Mouse (Mus musculus) neural tube, embryonic 11.5 days (tissue): Measurements from ENCODE around the gene Kank3. TPM values are rescaled to one million over a fixed set of nuclear protein-coding genes. Genes with fewer than 3 reads are reported as not detected.

ENCODE experiments used
- ATAC-seq: fragments of 200-750 bp; cut with Nextera tagmentation; 2 replicates; pipeline ENCODE4 v1.8.0; 2017; ENCODE audit warnings: moderate number of reproducible peaks, mild to moderate bottlenecking, moderate TSS enrichment, moderate library complexity; ENCODE audit not compliant: insufficient read depth, low FRiP score, low TSS enrichment
- DNase-seq: peaks from one replicate; pipeline ENCODE4 v3.0.0-alpha.2; 2015; ENCODE audit warnings: low spot score
- H3K27ac ChIP-seq: fragments of 300-500 bp; sonication (generic); 2 replicates; pipeline ENCODE4 v1.5.1; 2014; ENCODE audit warnings: low read depth, mild to moderate bottlenecking, low read length
- H3K27me3 ChIP-seq: fragments of 300-500 bp; sonication (generic); 2 replicates; pipeline ENCODE4 v1.6.1; 2014; ENCODE audit warnings: mild to moderate bottlenecking, low read length, mixed read lengths; ENCODE audit not compliant: control insufficient read depth, insufficient read depth
- H3K36me3 ChIP-seq: fragments of 300-500 bp; sonication (generic); 2 replicates; pipeline ENCODE4 v1.6.1; 2014; ENCODE audit warnings: mild to moderate bottlenecking, low read length, moderate library complexity, mixed read lengths; ENCODE audit not compliant: control insufficient read depth, insufficient read depth
- H3K4me1 ChIP-seq: fragments of 300-500 bp; sonication (generic); 2 replicates; pipeline ENCODE4 v1.6.1; 2014; ENCODE audit warnings: low read length, mixed read lengths; ENCODE audit not compliant: control insufficient read depth, insufficient read depth
- H3K4me2 ChIP-seq: fragments of 300-500 bp; sonication (generic); 2 replicates; pipeline ENCODE4 v1.6.1; 2014; ENCODE audit warnings: low read depth, mild to moderate bottlenecking, moderate library complexity
- H3K4me3 ChIP-seq: fragments of 300-500 bp; sonication (generic); 2 replicates; pipeline ENCODE4 v1.5.1; 2014; ENCODE audit warnings: low read depth, low read length
- H3K9ac ChIP-seq: fragments of 300-500 bp; sonication (generic); 2 replicates; pipeline ENCODE4 v1.6.1; 2014; ENCODE audit warnings: mild to moderate bottlenecking, low read length
- H3K9me3 ChIP-seq: fragments of 300-500 bp; sonication (generic); 2 replicates; pipeline ENCODE4 v1.6.1; 2016; ENCODE audit warnings: low read length; ENCODE audit not compliant: control insufficient read depth
- WGBS: fragments of 180-500 bp; shearing (Covaris S2); extraction: QIAGEN DNeasy Blood & Tissue Kit; methylation state at CpG from one replicate; pipeline ENCODE4 v1.1.7; 2014; 5-methylcytosine and 5-hydroxymethylcytosine counted together
- polyA plus RNA-seq: library from polyadenylated mRNA; unstranded; fragments of >200 nt; fragmentation: Nextera tagmentation; extraction: Ambion mirVana; gene quantifications from 2 replicates; pipeline ENCODE4 v1.2.1, GENCODE M21; 2014

The Kank3 gene
- polyA plus RNA-seq, 1 experiment from 2014 or later: 23.5 TPM

- no peak overlapping the region for H3K4me3 ChIP-seq
- H3K36me3 ChIP-seq: peaks cover 1% of the 10 kb centered on the region; the same call in 1 of the 2 replicates
- no peak for ATAC-seq
- no peak for DNase-seq
- H3K4me2 ChIP-seq: no peak overlapping the region
- H3K4me1 ChIP-seq: peaks cover 7% of the 10 kb centered on the region; the same call in 1 of the 2 replicates
- WGBS: 83% methylated on average over 5 of the region's 5 CpGs
- no peak overlapping the region for H3K9ac ChIP-seq
- no peaks in the 10 kb centered on the region for H3K27me3 ChIP-seq
- 0 out of 2 replicates have a peak overlapping the region, but pooled peaks have one; percentile 7 for H3K27ac ChIP-seq
- H3K9me3 ChIP-seq: no peaks in the 10 kb centered on the region
These were observed 30.4 kb upstream of the Kank3 start for GRCm38 (mm10) chr17:33779967-33780295.

DNA sequence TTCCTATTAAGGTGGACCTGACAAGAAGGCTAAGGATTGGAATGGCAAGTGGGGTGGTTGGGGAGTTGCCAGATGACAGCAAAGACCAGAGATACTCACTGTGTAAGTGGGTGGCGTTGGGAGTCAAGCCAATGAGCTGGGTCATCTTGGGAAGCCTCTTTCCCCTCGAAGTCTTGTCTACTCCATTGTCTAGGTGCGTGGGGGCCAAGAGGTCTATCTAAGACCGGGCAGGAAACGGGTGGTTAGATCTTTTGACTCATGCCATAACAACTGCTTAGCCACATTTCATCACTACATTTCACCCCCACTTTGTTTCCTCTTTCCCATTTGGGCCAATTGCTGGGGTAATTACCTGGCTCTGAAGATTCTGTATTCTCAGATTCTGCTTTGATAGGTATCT, 29.9 kb upstream of the Kank3 start:
- Histone ChIP-seq H3K9me3 (no peaks in the 10 kb centered on the region), H3K27ac (no peak overlapping the region), H3K4me3 (no peak overlapping the region), H3K4me1 (peaks cover 7% of the 10 kb centered on the region; the same call in 1 of the 2 replicates), H3K36me3 (no peaks in the 10 kb centered on the region; the same call in 1 of the 2 replicates), H3K27me3 (no peaks in the 10 kb centered on the region), H3K9ac (no peak overlapping the region; the same call in 1 of the 2 replicates), H3K4me2 (peak overlapping the region; percentile 85)
- 92% methylated on average over 5 of the region's 5 CpGs for WGBS
- no peak for DNase-seq
- ATAC-seq: no peak

- peak; percentile 73; the same call in 1 of the 2 replicates for ATAC-seq
- peak within 1 kb of the TSS; percentile 60; the same call in 1 of the 2 replicates for H3K27ac ChIP-seq
- H3K9ac ChIP-seq: peak within 1 kb of the TSS; percentile 59
- peak; percentile 79 for DNase-seq
- H3K4me1 ChIP-seq: peaks cover 7% of the 10 kb centered on the region; the same call in 1 of the 2 replicates
- 3% methylated on average over 50 of the region's 50 CpGs for WGBS
- peak within 1 kb of the TSS; percentile 46 for H3K4me3 ChIP-seq
- H3K9me3 ChIP-seq: no peaks in the 10 kb centered on the region
- peak within 1 kb of the TSS; percentile 85 for H3K4me2 ChIP-seq
- H3K27me3 ChIP-seq: no peaks in the 10 kb centered on the region
- H3K36me3 ChIP-seq: no peaks in the 10 kb centered on the region; the same call in 1 of the 2 replicates
These were observed 29.0 kb upstream of the Kank3 start, which contains the start of gene Angptl4 for GRCm38 (mm10) chr17:33781124-33781977. TSS of gene Angptl4 (minus strand) at chr17:33781830.

DNA sequence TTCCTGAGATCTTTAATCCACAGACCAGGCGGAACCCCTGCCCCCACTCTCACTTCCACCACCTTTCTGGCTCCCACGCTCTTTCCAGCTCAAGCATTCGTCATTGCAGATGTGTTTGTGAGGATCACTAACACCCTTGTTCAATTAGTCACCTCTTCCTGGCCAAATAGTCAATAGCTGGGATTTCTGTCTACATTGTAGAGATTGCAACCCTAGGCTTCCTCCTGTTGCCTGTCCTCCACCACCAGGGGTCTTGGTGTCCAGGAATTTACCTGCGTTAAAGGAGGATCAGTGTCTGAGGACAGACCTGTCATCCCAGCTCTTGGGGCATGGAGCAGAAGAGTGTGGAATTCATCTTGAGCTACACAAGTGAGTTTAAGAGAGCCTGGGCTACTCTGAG, 28.3 kb upstream of the Kank3 start:
- H3K27me3 ChIP-seq: no peaks in the 10 kb centered on the region
- no peak for ATAC-seq
- H3K27ac ChIP-seq: no peak overlapping the region
- no peaks in the 10 kb centered on the region for H3K9me3 ChIP-seq
- WGBS: 45% methylated on average over 4 of the region's 4 CpGs
- H3K4me1 ChIP-seq: peaks cover 7% of the 10 kb centered on the region; the same call in 1 of the 2 replicates
- H3K36me3 ChIP-seq: no peaks in the 10 kb centered on the region; the same call in 1 of the 2 replicates
- peak overlapping the region; percentile 85 for H3K4me2 ChIP-seq
- no peak for DNase-seq
- peak overlapping the region; percentile 46 for H3K4me3 ChIP-seq
- peak overlapping the region; percentile 59; the same call in 1 of the 2 replicates for H3K9ac ChIP-seq

GRCm38 (mm10) chr17:33783408-33783807, 26.9 kb upstream of the Kank3 start:
- H3K4me1 ChIP-seq: peaks cover 7% of the 10 kb centered on the region; the same call in 1 of the 2 replicates
- H3K4me2 ChIP-seq: no peak overlapping the region
- no peaks in the 10 kb centered on the region for H3K36me3 ChIP-seq
- no peak for ATAC-seq
- no peaks in the 10 kb centered on the region for H3K9me3 ChIP-seq
- no peak overlapping the region for H3K9ac ChIP-seq
- no peaks in the 10 kb centered on the region for H3K27me3 ChIP-seq
- H3K4me3 ChIP-seq: no peak overlapping the region
- H3K27ac ChIP-seq: no peak overlapping the region
- no peak for DNase-seq

GRCm38 (mm10) chr17:33784939-33785338, 25.4 kb upstream of the Kank3 start:
- DNase-seq: no peak
- WGBS: 85% methylated on average over 2 of the region's 2 CpGs
- no peaks in the 10 kb centered on the region for H3K36me3 ChIP-seq

GRCm38 (mm10) chr17:33786375-33786774, 23.9 kb upstream of the Kank3 start:
- no peak for ATAC-seq
- Histone ChIP-seq H3K27ac (no peak overlapping the region), H3K27me3 (no peaks in the 10 kb centered on the region), H3K4me2 (no peak overlapping the region), H3K9ac (no peak overlapping the region), H3K9me3 (no peaks in the 10 kb centered on the region), H3K4me1 (peaks cover 4% of the 10 kb centered on the region; the same call in 1 of the 2 replicates), H3K36me3 (no peaks in the 10 kb centered on the region), H3K4me3 (no peak overlapping the region)
- DNase-seq: no peak
- 83% methylated on average over 18 of the region's 18 CpGs for WGBS

More at GRCm38 (mm10) chr17:33784939-33785338, 25.4 kb upstream of the Kank3 start:
- Histone ChIP-seq H3K4me3 (no peak overlapping the region), H3K9ac (no peak overlapping the region), H3K27ac (no peak overlapping the region), H3K9me3 (no peaks in the 10 kb centered on the region), H3K4me2 (no peak overlapping the region), H3K27me3 (no peaks in the 10 kb centered on the region), H3K4me1 (peaks cover 4% of the 10 kb centered on the region; the same call in 1 of the 2 replicates)
- no peak for ATAC-seq

- H3K36me3 ChIP-seq: no peaks in the 10 kb centered on the region
- WGBS: 88% methylated on average over 4 of the region's 4 CpGs
- no peak for DNase-seq
These were observed 21.6 kb upstream of the Kank3 start for GRCm38 (mm10) chr17:33788732-33789131.

More at GRCm38 (mm10) chr17:33788732-33789131, 21.6 kb upstream of the Kank3 start:
- Histone ChIP-seq H3K27ac (no peak overlapping the region), H3K4me1 (no peaks in the 10 kb centered on the region), H3K9me3 (no peaks in the 10 kb centered on the region), H3K9ac (no peak overlapping the region), H3K4me2 (no peak overlapping the region), H3K27me3 (no peaks in the 10 kb centered on the region), H3K4me3 (no peak overlapping the region)
- ATAC-seq: no peak
